Mouse (Mus musculus): ENCODE measurements around the gene Arhgef40. TPM values are rescaled to one million over a fixed set of nuclear protein-coding genes. Genes with fewer than 3 reads are reported as not detected.
A peak's percentile ranks its signal among the peaks of the same experiment; 100 is the strongest.

Gene Arhgef40
- polyA plus RNA-seq (2015; fragmentation: Nextera tagmentation; extraction: Ambion mirVana): 95.0 and 98.4 TPM in 2 replicates

DNA sequence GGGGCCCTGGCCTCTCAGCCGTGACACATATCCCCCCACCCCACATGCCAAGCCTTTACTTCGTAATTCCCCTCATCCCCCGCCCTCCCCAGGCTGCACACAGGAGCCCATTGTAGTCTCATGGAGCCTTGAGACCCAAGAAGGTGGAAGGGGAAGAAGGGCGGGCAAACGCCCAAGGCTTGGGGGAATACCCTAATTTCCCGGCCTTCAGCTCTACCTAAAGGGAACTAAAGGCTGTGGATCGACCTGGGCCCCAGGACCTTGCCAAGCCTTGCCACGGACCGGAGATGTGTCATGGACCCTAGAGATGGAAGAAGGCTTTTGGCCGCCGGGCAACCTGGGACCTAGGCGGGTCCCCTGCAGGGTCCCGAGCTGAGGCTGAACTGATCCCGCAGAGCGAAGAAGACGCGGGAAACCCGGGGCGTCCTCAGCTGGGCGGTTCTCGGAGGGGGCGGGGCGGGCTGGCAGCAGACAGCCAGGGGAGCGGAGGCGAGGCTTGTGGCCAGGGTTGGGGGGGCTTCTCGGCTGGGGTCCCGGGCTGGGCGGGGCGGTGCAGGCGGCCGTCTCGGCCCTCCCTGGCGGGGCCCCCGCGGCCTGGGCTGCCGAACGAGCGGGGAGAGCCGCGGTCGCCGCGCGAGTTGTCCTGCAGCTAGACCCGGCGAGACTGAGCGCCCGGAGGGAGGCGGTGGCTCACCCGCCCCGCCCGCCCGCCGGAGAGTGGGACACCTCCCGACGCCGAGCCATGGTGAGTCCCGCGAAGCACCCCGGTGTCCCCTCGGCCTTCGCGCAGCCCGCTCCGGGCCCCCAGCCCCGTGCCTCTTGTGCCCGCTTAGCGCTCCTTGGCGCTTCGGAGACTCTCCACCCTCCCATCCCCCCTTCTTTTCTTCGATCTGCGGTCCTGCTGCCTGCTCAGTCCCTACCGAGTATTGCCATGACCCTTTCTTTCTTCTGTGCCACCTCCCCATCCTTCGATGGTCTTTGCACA is at the start of gene Arhgef40:
Arhgef40 (plus strand) TSS at position 473 of the 985 bp plus-strand sequence.
- WGBS: under 1% methylated on average over 61 of the region's 74 CpGs
- Histone ChIP-seq H3K9ac (ENCODE audit: low read length) (peak within 1 kb of the TSS; percentile 87), H3K9me3 (ENCODE audit: control insufficient read depth, low read length) (no peaks in the 10 kb centered on the region), H3K4me3 (ENCODE audit: low read length) (peak within 1 kb of the TSS; percentile 76), H3K27me3 (ENCODE audit: control insufficient read depth, insufficient read depth, low read depth, low read length) (no peaks in the 10 kb centered on the region), H3K27ac (ENCODE audit: low read length) (peak within 1 kb of the TSS; percentile 97), H3K36me3 (ENCODE audit: control insufficient read depth, insufficient read depth, low read length) (peaks cover 18% of the 10 kb centered on the region), H3K4me1 (replicated peaks; ENCODE audit: control insufficient read depth, insufficient read depth, low read length) (peaks cover 20% of the 10 kb centered on the region; the same call in 1 of the 2 replicates), H3K4me2 (ENCODE audit: low read depth, low read length) (peak within 1 kb of the TSS; percentile 79)
- peak; percentile 88 for ATAC-seq (ENCODE audit: low read depth)

DNA sequence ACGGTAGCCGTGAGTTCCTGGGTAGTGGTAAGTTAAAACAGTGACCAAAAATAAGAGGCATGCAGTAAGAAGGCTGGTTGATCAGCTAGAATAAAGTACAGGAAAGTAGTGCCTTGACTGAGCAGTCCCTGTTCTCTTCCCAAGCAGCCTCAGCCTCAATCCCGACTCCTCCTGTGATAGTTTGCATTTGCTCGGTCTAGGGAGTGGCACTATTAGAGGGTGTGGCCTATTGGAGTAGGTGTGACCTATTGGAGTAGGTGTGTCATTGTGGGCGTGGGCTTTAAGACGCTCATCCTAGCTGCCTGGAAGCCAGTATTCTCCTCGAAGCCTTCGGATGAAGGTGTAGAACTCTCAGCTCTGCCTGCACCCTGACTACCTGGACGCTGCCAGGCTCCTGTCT is 45.5 kb upstream of the Arhgef40 start:
- no peak overlapping the region for H3K4me3 ChIP-seq (ENCODE audit: low read length)
- no peaks in the 10 kb centered on the region for H3K36me3 ChIP-seq (ENCODE audit: control insufficient read depth, insufficient read depth, low read length)
- no peak overlapping the region for H3K27ac ChIP-seq (ENCODE audit: low read length)
- H3K27me3 ChIP-seq (ENCODE audit: control insufficient read depth, insufficient read depth, low read depth, low read length): no peaks in the 10 kb centered on the region
- 85% methylated on average over 9 of the region's 9 CpGs for WGBS
- H3K9me3 ChIP-seq (ENCODE audit: control insufficient read depth, low read length): no peaks in the 10 kb centered on the region
- no peak for ATAC-seq (ENCODE audit: low read depth)
- H3K4me1 ChIP-seq (replicated peaks; ENCODE audit: control insufficient read depth, insufficient read depth, low read length): no peaks in the 10 kb centered on the region; the same call in 1 of the 2 replicates
- no peak overlapping the region for H3K9ac ChIP-seq (ENCODE audit: low read length)
- no peak overlapping the region for H3K4me2 ChIP-seq (ENCODE audit: low read depth, low read length)

DNA sequence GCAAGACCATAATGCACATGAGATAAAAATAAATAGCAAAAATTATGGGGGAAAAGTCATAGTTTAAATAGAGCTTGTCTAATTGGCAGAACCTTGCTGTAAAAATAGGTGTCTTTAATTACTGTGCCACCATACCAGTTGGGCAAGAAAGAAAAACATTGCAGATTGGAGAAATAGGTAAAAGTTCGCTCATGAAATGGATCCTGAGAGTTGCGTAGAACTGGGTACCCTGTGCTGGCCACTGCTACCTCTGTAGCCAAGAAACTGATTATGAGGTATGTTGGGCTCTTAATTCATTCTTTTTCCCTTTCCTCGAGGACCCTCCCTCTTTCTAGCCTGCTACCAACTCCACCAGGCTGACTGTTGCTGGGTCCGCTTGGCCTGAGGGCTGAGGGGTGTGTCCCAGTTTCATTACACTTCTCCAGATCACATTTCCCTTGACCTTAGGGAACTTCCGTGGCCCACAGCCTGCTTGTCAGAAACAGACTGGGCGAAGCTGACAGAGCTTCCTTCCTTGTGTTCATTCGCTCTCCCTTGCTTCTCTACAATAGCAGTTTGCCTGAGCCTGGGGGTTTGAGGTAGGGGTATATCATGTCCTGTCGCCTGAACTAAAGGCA is 43.5 kb upstream of the Arhgef40 start:
- Histone ChIP-seq H3K36me3 (ENCODE audit: control insufficient read depth, insufficient read depth, low read length) (no peaks in the 10 kb centered on the region), H3K9me3 (ENCODE audit: control insufficient read depth, low read length) (no peaks in the 10 kb centered on the region), H3K4me2 (ENCODE audit: low read depth, low read length) (no peak overlapping the region), H3K27ac (ENCODE audit: low read length) (no peak overlapping the region), H3K27me3 (ENCODE audit: control insufficient read depth, insufficient read depth, low read depth, low read length) (no peaks in the 10 kb centered on the region), H3K9ac (ENCODE audit: low read length) (no peak overlapping the region), H3K4me3 (ENCODE audit: low read length) (no peak overlapping the region), H3K4me1 (replicated peaks; ENCODE audit: control insufficient read depth, insufficient read depth, low read length) (no peaks in the 10 kb centered on the region; the same call in 1 of the 2 replicates)
- peak; percentile 23; the same call in 1 of the 2 replicates for ATAC-seq (ENCODE audit: low read depth)
- 40% methylated on average over 8 of the region's 8 CpGs for WGBS

DNA sequence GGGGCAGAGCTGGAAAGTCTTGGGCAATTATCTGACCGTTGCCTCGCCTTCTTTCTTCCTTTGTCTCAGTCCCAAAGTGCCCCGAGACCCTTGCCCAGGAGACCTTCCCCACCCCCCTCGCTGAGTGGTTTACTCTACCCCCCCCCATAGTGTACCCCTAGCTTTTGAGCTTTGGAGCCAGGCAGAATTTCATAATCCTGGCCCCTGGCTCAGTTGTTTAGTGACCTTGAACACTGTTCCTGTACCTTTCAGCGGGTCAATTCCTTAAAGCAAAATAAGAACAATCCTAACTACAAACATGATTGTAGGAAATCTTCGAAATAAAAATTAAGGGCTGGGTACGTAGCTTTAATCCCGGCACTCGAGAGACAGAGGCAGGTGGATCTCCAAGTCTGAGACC is 42.9 kb upstream of the Arhgef40 start:
- Histone ChIP-seq H3K9ac (ENCODE audit: low read length) (no peak overlapping the region), H3K4me1 (replicated peaks; ENCODE audit: control insufficient read depth, insufficient read depth, low read length) (no peaks in the 10 kb centered on the region; the same call in 1 of the 2 replicates), H3K4me3 (ENCODE audit: low read length) (no peak overlapping the region), H3K9me3 (ENCODE audit: control insufficient read depth, low read length) (no peaks in the 10 kb centered on the region), H3K4me2 (ENCODE audit: low read depth, low read length) (no peak overlapping the region), H3K27me3 (ENCODE audit: control insufficient read depth, insufficient read depth, low read depth, low read length) (no peaks in the 10 kb centered on the region), H3K36me3 (ENCODE audit: control insufficient read depth, insufficient read depth, low read length) (no peaks in the 10 kb centered on the region), H3K27ac (ENCODE audit: low read length) (no peak overlapping the region)
- 68% methylated on average over 9 of the region's 9 CpGs for WGBS
- no peak for ATAC-seq (ENCODE audit: low read depth)

DNA sequence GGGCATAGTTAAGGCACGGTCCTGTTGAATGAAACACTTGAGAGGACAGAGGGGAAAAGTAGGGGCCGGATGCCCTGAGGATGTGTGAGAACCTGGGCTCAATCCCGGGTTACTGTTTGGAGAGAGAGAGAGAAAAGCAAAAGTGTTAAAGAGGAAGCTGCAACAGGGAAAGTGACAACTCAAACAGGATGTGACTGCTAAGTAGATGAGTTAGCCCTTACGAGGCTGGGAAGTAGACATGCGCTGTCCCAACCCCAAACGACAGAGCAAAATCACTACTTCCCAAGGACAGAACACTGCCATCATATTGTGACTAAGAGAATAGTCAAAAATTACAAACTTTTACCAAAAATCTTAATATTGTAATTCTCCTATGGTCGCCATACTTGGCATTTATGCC is 42.3 kb upstream of the Arhgef40 start:
- no peaks in the 10 kb centered on the region for H3K27me3 ChIP-seq (ENCODE audit: control insufficient read depth, insufficient read depth, low read depth, low read length)
- H3K36me3 ChIP-seq (ENCODE audit: control insufficient read depth, insufficient read depth, low read length): no peaks in the 10 kb centered on the region
- no peak for ATAC-seq (ENCODE audit: low read depth)
- no peak overlapping the region for H3K9ac ChIP-seq (ENCODE audit: low read length)
- no peak overlapping the region for H3K4me2 ChIP-seq (ENCODE audit: low read depth, low read length)
- WGBS: 43% methylated on average over 7 of the region's 7 CpGs
- no peak overlapping the region for H3K27ac ChIP-seq (ENCODE audit: low read length)
- no peak overlapping the region for H3K4me3 ChIP-seq (ENCODE audit: low read length)
- no peaks in the 10 kb centered on the region for H3K9me3 ChIP-seq (ENCODE audit: control insufficient read depth, low read length)
- no peaks in the 10 kb centered on the region; the same call in 1 of the 2 replicates for H3K4me1 ChIP-seq (replicated peaks; ENCODE audit: control insufficient read depth, insufficient read depth, low read length)

- no peaks in the 10 kb centered on the region for H3K36me3 ChIP-seq (ENCODE audit: control insufficient read depth, insufficient read depth, low read length)
- ATAC-seq (ENCODE audit: low read depth): no peak
- no peak overlapping the region for H3K4me2 ChIP-seq (ENCODE audit: low read depth, low read length)
- WGBS: 63% methylated on average over 6 of the region's 6 CpGs
- H3K4me1 ChIP-seq (replicated peaks; ENCODE audit: control insufficient read depth, insufficient read depth, low read length): no peaks in the 10 kb centered on the region; the same call in 1 of the 2 replicates
- no peaks in the 10 kb centered on the region for H3K9me3 ChIP-seq (ENCODE audit: control insufficient read depth, low read length)
- no peak overlapping the region for H3K4me3 ChIP-seq (ENCODE audit: low read length)
- no peaks in the 10 kb centered on the region for H3K27me3 ChIP-seq (ENCODE audit: control insufficient read depth, insufficient read depth, low read depth, low read length)
- H3K27ac ChIP-seq (ENCODE audit: low read length): no peak overlapping the region
- no peak overlapping the region for H3K9ac ChIP-seq (ENCODE audit: low read length)
These were observed 41.2 kb upstream of the Arhgef40 start for GRCm38 (mm10) chr14:51943336-51943735.

DNA sequence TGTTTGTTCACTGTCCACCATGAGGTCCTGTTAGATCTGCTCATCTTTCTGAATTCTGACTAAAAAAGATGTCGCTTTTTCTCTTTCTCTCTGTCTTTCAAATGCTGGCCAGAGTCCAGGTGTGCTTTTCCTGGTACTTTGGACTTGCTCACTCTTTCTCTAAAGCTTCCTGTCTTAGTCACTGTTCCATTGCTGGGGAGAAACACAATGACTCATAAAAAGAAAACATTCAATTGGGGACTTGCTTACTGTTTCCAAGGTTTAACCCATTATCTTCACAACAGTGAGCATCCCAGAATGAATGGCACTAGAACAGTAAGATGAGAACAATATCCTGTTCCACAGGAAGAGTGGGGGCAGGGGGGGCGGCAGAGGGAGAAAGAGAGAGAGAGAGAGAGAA is 24.2 kb upstream of the Arhgef40 start:
- Histone ChIP-seq H3K27me3 (ENCODE audit: control insufficient read depth, insufficient read depth, low read depth, low read length) (no peaks in the 10 kb centered on the region), H3K27ac (ENCODE audit: low read length) (no peak overlapping the region), H3K4me3 (ENCODE audit: low read length) (no peak overlapping the region), H3K9me3 (ENCODE audit: control insufficient read depth, low read length) (0 out of 2 replicates have a peak, but pooled peaks cover 5% of the 10 kb centered on the region), H3K4me1 (replicated peaks; ENCODE audit: control insufficient read depth, insufficient read depth, low read length) (no peaks in the 10 kb centered on the region; the same call in 1 of the 2 replicates), H3K9ac (ENCODE audit: low read length) (no peak overlapping the region), H3K4me2 (ENCODE audit: low read depth, low read length) (no peak overlapping the region), H3K36me3 (ENCODE audit: control insufficient read depth, insufficient read depth, low read length) (no peaks in the 10 kb centered on the region)
- 87% methylated on average over 2 of the region's 2 CpGs for WGBS
- ATAC-seq (ENCODE audit: low read depth): no peak

DNA sequence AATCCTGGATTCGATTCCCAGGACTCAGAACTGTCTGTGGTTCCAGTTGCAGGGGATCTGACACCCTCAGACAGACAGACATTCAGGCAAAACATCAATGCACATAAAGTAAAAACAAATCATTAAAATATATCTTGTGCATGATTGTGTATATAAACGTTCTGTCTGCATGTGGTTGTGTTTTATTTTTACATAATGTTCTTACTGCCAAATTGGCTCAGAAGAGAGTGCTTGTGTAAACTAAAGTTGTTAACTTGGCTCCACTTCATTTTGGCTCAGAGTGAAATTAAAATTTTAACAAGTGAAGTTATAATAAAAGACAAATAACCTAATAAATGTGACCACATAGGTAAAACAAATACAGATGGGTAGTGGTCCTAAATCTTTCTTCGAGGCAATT is 17.1 kb upstream of the Arhgef40 start:
- ATAC-seq (ENCODE audit: low read depth): peak; percentile 57
- Histone ChIP-seq H3K4me1 (replicated peaks; ENCODE audit: control insufficient read depth, insufficient read depth, low read length) (0 out of 2 replicates have a peak, but pooled peaks cover 2% of the 10 kb centered on the region), H3K9ac (ENCODE audit: low read length) (no peak overlapping the region), H3K27me3 (ENCODE audit: control insufficient read depth, insufficient read depth, low read depth, low read length) (no peaks in the 10 kb centered on the region), H3K4me2 (ENCODE audit: low read depth, low read length) (no peak overlapping the region), H3K9me3 (ENCODE audit: control insufficient read depth, low read length) (no peaks in the 10 kb centered on the region), H3K27ac (ENCODE audit: low read length) (no peak overlapping the region), H3K36me3 (ENCODE audit: control insufficient read depth, insufficient read depth, low read length) (no peaks in the 10 kb centered on the region), H3K4me3 (ENCODE audit: low read length) (no peak overlapping the region)
- WGBS: 62% methylated on average over 3 of the region's 3 CpGs

DNA sequence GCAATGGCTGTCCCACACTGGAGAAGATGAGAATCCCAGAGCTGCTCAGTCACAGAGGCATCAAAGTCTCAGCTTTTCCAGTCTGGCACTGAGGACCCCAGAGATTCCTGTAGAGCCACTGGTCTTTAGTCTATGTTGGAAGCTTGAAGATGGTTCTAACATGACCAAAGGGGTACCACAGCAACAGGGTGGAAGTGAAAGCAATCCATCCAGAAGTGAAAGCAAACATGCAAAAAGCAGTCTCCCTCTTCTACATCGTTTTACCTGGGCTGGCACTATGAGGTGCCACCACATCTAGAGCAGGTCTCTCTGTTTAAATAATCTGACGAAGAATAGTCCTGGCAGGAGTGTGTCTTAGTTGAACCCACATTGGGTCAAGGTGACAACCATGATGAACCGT is 5.3 kb upstream of the Arhgef40 start:
- ATAC-seq (ENCODE audit: low read depth): no peak
- H3K9me3 ChIP-seq (ENCODE audit: control insufficient read depth, low read length): no peaks in the 10 kb centered on the region
- 70% methylated on average over 3 of the region's 3 CpGs for WGBS
- no peaks in the 10 kb centered on the region for H3K27me3 ChIP-seq (ENCODE audit: control insufficient read depth, insufficient read depth, low read depth, low read length)
- no peak overlapping the region for H3K4me2 ChIP-seq (ENCODE audit: low read depth, low read length)
- H3K4me1 ChIP-seq (replicated peaks; ENCODE audit: control insufficient read depth, insufficient read depth, low read length): peaks cover 7% of the 10 kb centered on the region; the same call in 1 of the 2 replicates
- H3K27ac ChIP-seq (ENCODE audit: low read length): no peak overlapping the region
- H3K36me3 ChIP-seq (ENCODE audit: control insufficient read depth, insufficient read depth, low read length): no peaks in the 10 kb centered on the region
- H3K9ac ChIP-seq (ENCODE audit: low read length): no peak overlapping the region
- no peak overlapping the region for H3K4me3 ChIP-seq (ENCODE audit: low read length)

All from lung, embryonic 16.5 days (tissue).